Mouse (Mus musculus): ENCODE measurements around the gene Rps6kl1. TPM values are rescaled to one million over a fixed set of nuclear protein-coding genes. Genes with fewer than 3 reads are reported as not detected.

Rps6kl1 gene
- polyA plus RNA-seq, 2 experiments = 0.39 to 0.43 TPM

DNA sequence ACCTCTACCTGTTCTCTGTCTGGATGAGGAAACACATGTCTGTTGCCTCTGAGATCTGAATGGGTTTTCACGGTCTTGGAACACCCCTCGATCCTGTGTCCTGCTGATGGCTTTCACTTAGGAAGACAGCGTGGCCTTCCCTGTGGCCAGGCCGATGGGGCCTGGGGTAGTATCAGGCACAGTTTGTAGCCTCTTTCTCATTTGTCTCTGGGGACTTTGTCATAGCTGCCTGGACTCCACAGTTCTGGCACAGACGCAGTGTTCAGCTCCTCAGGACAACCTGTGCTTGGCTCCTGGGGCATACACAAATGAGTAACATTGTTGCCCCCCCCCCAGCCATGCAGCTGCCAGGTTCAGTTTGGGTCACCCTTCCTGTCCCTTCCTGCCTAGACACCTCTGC, 44.0 kb upstream of the Rps6kl1 start:
- no peak for ATAC-seq (ENCODE audit: low FRiP score, low read depth)
- Histone ChIP-seq H3K4me1 (ENCODE audit: control insufficient read depth, insufficient read depth, low read length) (peaks cover 33% of the 10 kb centered on the region), H3K36me3 (ENCODE audit: control insufficient read depth, insufficient read depth, low read length) (no peaks in the 10 kb centered on the region)

DNA sequence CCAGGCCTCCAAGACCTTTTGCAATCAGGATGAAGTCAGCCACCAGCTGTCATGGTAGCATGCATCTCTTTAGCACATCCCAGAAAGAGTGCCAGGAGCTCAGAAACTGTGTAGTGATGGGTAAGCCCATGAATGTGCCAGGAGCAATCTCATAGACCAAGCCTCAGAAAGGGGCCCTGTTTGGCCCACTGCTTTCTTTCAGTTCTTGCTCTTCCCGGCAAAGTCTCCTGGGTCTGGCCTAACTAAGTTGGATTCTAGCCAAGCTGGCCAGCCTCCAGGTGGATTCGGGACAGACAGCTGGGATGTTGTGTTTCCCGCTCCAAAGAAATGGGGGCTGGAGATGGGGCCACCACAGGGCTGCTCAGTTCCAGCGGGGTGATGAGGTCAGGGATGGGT, 43.6 kb upstream of the Rps6kl1 start:
- 23% methylated on average over 4 of the region's 4 CpGs for WGBS
- no peak overlapping the region for H3K4me2 ChIP-seq (replicated peaks; ENCODE audit: low read depth, low read length, severe bottlenecking)
- no peak for TF ChIP-seq POLR2A (IDR thresholded peaks at IDR 0.05; ENCODE audit: borderline replicate concordance, extremely low read depth, insufficient read depth, insufficient read length)
- peak; percentile 71 for DNase-seq (ENCODE audit: low spot score)
- no peak overlapping the region for H3K9ac ChIP-seq (ENCODE audit: low read depth, low read length, severe bottlenecking)
- no peak overlapping the region for H3K4me3 ChIP-seq (replicated peaks; ENCODE audit: low read length)
- no peaks in the 10 kb centered on the region for H3K27me3 ChIP-seq (ENCODE audit: control insufficient read depth, insufficient read depth, low read length)
- peak; percentile 24; the same call in 1 of the 2 replicates for ATAC-seq (ENCODE audit: low FRiP score, low read depth)
- no peaks in the 10 kb centered on the region for H3K9me3 ChIP-seq (ENCODE audit: control insufficient read depth, low read length)
- no peaks in the 10 kb centered on the region for H3K36me3 ChIP-seq (ENCODE audit: control insufficient read depth, insufficient read depth, low read length)
- H3K27ac ChIP-seq (replicated peaks; ENCODE audit: low read depth, low read length) = 0 out of 2 replicates have a peak overlapping the region, but pooled peaks have one; percentile 9
- H3K4me1 ChIP-seq (ENCODE audit: control insufficient read depth, insufficient read depth, low read length) = peaks cover 33% of the 10 kb centered on the region

More for the DNA sequence above, 44.0 kb upstream of the Rps6kl1 start:
- Histone ChIP-seq H3K9me3 (ENCODE audit: control insufficient read depth, low read length) (no peaks in the 10 kb centered on the region), H3K4me3 (replicated peaks; ENCODE audit: low read length) (no peak overlapping the region), H3K27ac (replicated peaks; ENCODE audit: low read depth, low read length) (no peak overlapping the region), H3K4me2 (replicated peaks; ENCODE audit: low read depth, low read length, severe bottlenecking) (no peak overlapping the region), H3K27me3 (ENCODE audit: control insufficient read depth, insufficient read depth, low read length) (no peaks in the 10 kb centered on the region), H3K9ac (ENCODE audit: low read depth, low read length, severe bottlenecking) (no peak overlapping the region)
- 72% methylated on average over 5 of the region's 5 CpGs for WGBS
- DNase-seq (ENCODE audit: low spot score) = no peak
- TF ChIP-seq POLR2A (IDR thresholded peaks at IDR 0.05; ENCODE audit: borderline replicate concordance, extremely low read depth, insufficient read depth, insufficient read length) = no peak

DNA sequence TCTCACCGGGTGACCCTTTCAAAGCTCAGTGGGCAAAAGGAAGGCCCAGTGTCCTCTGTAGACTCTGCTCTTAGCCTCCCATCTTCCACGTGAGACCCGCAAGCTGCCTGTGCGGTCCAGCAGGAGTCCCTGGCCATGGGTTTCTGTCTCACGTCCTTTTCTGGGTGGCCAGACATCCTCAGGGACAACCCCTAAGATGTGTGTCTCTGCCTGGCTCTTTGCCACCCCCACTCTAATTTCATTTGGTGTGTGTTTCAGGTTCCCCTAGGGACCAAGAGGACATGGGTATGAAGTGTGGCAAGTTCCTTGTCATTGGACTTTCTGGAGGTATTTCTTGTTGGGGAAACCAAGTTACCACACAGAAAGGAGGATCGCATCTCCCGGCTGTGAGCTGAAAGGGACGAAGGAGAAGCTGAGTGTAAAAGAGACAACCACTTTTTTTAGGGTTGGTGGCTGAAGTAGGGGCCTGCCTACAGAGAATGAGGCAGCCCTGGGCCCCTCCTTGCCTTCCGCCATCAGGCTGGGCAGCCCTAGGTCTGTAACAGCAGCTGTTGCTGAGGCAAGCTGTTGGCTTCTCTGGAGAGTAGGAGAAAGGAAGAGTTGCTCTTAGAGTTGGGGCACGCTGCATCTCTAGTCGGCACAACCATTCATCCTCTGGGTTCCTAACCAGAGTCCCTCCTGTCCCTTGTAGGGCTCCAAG, 43.0 kb upstream of the Rps6kl1 start:
- H3K4me3 ChIP-seq (replicated peaks; ENCODE audit: low read length) = no peak overlapping the region
- 0 out of 2 replicates have a peak overlapping the region, but pooled peaks have one; percentile 9 for H3K27ac ChIP-seq (replicated peaks; ENCODE audit: low read depth, low read length)
- H3K4me2 ChIP-seq (replicated peaks; ENCODE audit: low read depth, low read length, severe bottlenecking) = no peak overlapping the region
- ATAC-seq (ENCODE audit: low FRiP score, low read depth) (no peak), DNase-seq (ENCODE audit: low spot score) (no peak)
- no peaks in the 10 kb centered on the region for H3K9me3 ChIP-seq (ENCODE audit: control insufficient read depth, low read length)
- peaks cover 33% of the 10 kb centered on the region for H3K4me1 ChIP-seq (ENCODE audit: control insufficient read depth, insufficient read depth, low read length)
- H3K9ac ChIP-seq (ENCODE audit: low read depth, low read length, severe bottlenecking) = no peak overlapping the region
- no peaks in the 10 kb centered on the region for H3K27me3 ChIP-seq (ENCODE audit: control insufficient read depth, insufficient read depth, low read length)
- TF ChIP-seq POLR2A (IDR thresholded peaks at IDR 0.05; ENCODE audit: borderline replicate concordance, extremely low read depth, insufficient read depth, insufficient read length) = no peak
- WGBS = 83% methylated on average over 11 of the region's 11 CpGs
- H3K36me3 ChIP-seq (ENCODE audit: control insufficient read depth, insufficient read depth, low read length) = no peaks in the 10 kb centered on the region

DNA sequence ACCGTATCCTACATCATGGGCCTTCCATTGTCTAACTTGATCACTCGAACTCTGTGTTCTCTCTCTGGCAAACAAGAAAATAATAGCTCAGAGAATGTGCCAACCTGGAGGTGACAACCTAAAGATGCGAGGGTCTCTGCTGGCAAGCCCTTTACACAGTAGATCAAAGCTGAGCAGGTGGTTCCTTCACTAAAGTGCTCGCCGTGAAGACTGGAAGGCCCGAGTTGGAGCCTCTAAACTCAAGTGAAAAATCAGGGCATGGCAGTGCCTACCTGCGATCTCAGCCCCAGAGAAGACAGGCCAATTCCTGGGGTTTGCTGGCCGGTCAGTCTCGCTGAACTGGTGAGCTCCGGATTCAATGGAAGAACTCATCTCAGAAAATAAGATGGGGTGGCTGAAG, 42.1 kb upstream of the Rps6kl1 start:
- no peak for ATAC-seq (ENCODE audit: low FRiP score, low read depth)
- 80% methylated on average over 10 of the region's 10 CpGs for WGBS

DNA sequence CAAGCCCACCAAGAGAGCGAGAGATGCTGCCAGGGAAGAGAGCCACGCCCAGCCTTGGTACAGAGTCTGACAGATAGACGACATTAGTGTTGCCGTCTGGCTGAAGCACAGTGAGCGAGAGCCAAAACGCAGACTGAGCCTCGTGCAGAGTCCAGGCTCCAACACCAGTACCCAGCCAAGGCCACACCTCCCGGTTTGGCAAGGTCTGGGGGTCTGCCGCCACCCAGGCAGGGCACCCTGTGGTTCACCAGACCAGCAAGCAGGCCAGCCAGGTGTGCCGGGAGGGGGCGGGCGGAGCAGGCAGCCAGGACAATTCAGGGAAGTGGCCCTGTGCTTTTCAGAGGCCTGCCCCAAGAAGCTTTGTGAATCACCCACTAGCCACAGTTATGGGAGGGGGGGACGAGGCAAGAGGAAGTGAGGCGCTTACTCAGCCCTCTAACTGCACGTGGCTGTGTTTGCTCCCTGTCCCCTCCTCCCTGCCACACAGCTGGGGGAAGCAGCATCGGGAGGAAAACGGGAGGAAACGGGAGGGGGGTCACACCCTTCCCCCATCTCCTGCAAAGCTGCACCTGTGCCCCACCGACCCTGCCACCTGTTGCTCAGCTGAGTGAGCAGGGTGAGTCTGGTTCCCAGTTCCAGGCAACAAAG, 41.5 kb upstream of the Rps6kl1 start:
- Histone ChIP-seq H3K4me2 (replicated peaks; ENCODE audit: low read depth, low read length, severe bottlenecking) (no peak overlapping the region), H3K9ac (ENCODE audit: low read depth, low read length, severe bottlenecking) (no peak overlapping the region), H3K9me3 (ENCODE audit: control insufficient read depth, low read length) (no peaks in the 10 kb centered on the region), H3K4me1 (ENCODE audit: control insufficient read depth, insufficient read depth, low read length) (peaks cover 25% of the 10 kb centered on the region), H3K4me3 (replicated peaks; ENCODE audit: low read length) (no peak overlapping the region), H3K36me3 (ENCODE audit: control insufficient read depth, insufficient read depth, low read length) (no peaks in the 10 kb centered on the region), H3K27ac (replicated peaks; ENCODE audit: low read depth, low read length) (no peak overlapping the region; the same call in 1 of the 2 replicates), H3K27me3 (ENCODE audit: control insufficient read depth, insufficient read depth, low read length) (no peaks in the 10 kb centered on the region)
- TF ChIP-seq POLR2A (IDR thresholded peaks at IDR 0.05; ENCODE audit: borderline replicate concordance, extremely low read depth, insufficient read depth, insufficient read length) = no peak
- no peak for DNase-seq (ENCODE audit: low spot score)
- 21% methylated on average over 19 of the region's 19 CpGs for WGBS
- ATAC-seq (ENCODE audit: low FRiP score, low read depth) = peak; percentile 35; the same call in 1 of the 2 replicates

More for the DNA sequence above, 42.1 kb upstream of the Rps6kl1 start:
- Histone ChIP-seq H3K9ac (ENCODE audit: low read depth, low read length, severe bottlenecking) (no peak overlapping the region), H3K27me3 (ENCODE audit: control insufficient read depth, insufficient read depth, low read length) (no peaks in the 10 kb centered on the region), H3K4me1 (ENCODE audit: control insufficient read depth, insufficient read depth, low read length) (peaks cover 30% of the 10 kb centered on the region), H3K36me3 (ENCODE audit: control insufficient read depth, insufficient read depth, low read length) (no peaks in the 10 kb centered on the region), H3K4me2 (replicated peaks; ENCODE audit: low read depth, low read length, severe bottlenecking) (no peak overlapping the region), H3K4me3 (replicated peaks; ENCODE audit: low read length) (no peak overlapping the region), H3K9me3 (ENCODE audit: control insufficient read depth, low read length) (no peaks in the 10 kb centered on the region), H3K27ac (replicated peaks; ENCODE audit: low read depth, low read length) (no peak overlapping the region)
- no peak for TF ChIP-seq POLR2A (IDR thresholded peaks at IDR 0.05; ENCODE audit: borderline replicate concordance, extremely low read depth, insufficient read depth, insufficient read length)
- DNase-seq (ENCODE audit: low spot score) = no peak
